Mouse (Mus musculus) MEL (cell line): Measurements from ENCODE around the gene BC053393.

Experiments used
- CTCF ChIP-seq, 3 experiments: IDR thresholded peaks in 2 of 3; conservative IDR thresholded peaks in 1 of 3; 2 replicates each; pipeline ENCODE4 v1.5.1; 2011 to 2012; ENCODE audit warnings: low read length in 3 of 3, low read depth in 2 of 3, mild to moderate bottlenecking in 2 of 3, improper control_type of control experiment in 1 of 3, inconsistent platforms in 1 of 3, mixed read lengths in 1 of 3, moderate library complexity in 1 of 3; ENCODE audit not compliant: control insufficient read depth in 1 of 3, insufficient read depth in 1 of 3, poor library complexity in 1 of 3, severe bottlenecking in 1 of 3
- MAFK ChIP-seq: IDR thresholded peaks from 2 replicates; pipeline ENCODE4 v1.6.1; 2011; ENCODE audit warnings: low read depth, mild to moderate bottlenecking, low read length, improper control_type of control experiment, borderline replicate concordance
- MAX ChIP-seq: IDR thresholded peaks from 2 replicates; pipeline ENCODE4 v1.6.1; 2011; ENCODE audit warnings: low read length, improper control_type of control experiment
- POLR2A ChIP-seq, 2 experiments: IDR thresholded peaks; 2 replicates each; pipeline ENCODE4 v1.6.1; 2011 to 2012; ENCODE audit warnings: low read length in 2 of 2, mild to moderate bottlenecking in 2 of 2, control low read depth in 1 of 2, improper control_type of control experiment in 1 of 2, low read depth in 1 of 2, moderate library complexity in 1 of 2; ENCODE audit not compliant: control insufficient read depth in 1 of 2, insufficient read depth in 1 of 2, poor library complexity in 1 of 2
- RAD21 ChIP-seq: IDR thresholded peaks from 2 replicates; pipeline ENCODE4 v1.6.1; 2011; ENCODE audit warnings: mild to moderate bottlenecking, low read depth, low read length, improper control_type of control experiment

DNA sequence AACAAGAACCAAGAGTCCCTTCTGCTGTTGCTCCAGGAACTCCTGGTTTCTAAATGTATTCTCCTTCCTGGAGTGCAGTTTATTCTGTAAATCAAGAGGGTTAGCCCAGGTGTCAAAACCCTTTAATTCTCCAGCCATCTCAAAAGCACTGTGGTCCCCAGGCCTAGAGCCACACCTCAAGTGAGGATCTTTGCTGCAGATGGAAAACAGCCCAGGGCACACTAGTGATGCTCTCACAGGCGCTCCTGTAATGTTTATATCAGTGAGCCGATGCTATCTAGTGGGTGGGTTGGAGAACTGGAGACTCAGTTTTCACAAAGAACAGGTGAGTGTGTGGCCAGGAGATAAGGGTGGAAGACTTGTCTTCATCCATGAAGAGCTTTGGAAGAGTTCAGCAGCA, 47.4 kb upstream of the BC053393 start, which contains the start of gene Gm12169:
- no peak for TF ChIP-seq MAX
- TF ChIP-seq RAD21, result no peak
- no peak for TF ChIP-seq CTCF (IDR thresholded peaks at IDR 0.05 in 2 of 3, conservative IDR thresholded peaks at IDR 0.05 in 1 of 3; ENCODE audit: control insufficient read depth in 1 of 3, insufficient read depth in 1 of 3, low read depth in 2 of 3, low read length in 3 of 3, poor library complexity in 1 of 3, severe bottlenecking in 1 of 3)
- TF ChIP-seq POLR2A (IDR thresholded peaks at IDR 0.05; ENCODE audit: control insufficient read depth in 1 of 2, insufficient read depth in 1 of 2, low read depth in 1 of 2, low read length in 2 of 2, poor library complexity in 1 of 2), result no peak
- no peak for TF ChIP-seq MAFK
